Mouse (Mus musculus): ENCODE measurements around the gene Hoxa6. TPM values are rescaled to one million over a fixed set of nuclear protein-coding genes. Genes with fewer than 3 reads are reported as not detected.

The Hoxa6 gene
- polyA plus RNA-seq, 1 experiment from 2014 or later = not detected

DNA sequence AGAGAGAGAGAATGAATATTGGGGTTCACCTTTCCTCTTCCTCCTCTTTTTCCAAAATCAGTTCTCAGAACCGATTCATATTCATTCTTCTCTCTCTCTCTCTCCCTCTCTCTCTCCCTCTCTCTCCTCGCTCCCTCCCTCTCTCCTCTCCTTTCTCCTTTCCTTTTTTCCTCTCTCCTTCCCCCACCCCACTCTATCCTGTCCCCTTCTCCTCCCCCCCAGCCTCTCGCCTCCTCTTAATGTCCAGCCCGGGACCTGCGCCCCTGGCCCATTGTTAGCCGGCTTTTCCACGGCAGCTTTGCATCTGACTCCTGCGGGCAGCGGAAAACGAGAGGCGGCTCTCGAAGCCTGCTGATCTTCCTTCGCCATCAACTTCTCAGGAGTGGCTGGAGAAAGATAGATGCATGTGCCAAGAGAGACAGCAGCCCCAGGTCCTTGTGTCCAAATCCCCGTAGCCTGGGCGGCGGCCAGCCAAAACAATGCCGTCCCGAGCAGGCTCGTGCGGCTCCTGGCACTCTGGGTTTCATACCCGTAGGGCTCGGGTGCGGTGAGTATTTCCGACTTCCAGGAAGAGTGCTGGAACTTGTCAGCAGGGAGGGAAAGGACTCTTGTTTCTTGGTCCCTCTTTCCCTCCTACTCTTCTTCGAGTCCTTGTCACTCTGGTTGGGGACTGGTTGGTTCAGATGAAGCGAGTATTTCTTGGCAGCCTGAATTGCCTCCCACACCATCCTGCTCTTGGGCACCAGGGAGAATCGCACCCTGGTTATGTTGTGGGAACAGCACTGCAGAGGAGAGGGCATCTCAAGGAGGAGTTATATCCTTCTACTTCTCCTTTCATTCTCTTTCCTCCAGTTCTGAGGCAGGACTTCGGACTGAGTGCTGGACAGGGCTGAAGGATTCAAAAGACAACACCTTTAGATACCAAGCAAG, 42.8 kb downstream of the Hoxa6 start:
- no peak for ATAC-seq (replicated peaks; ENCODE audit: low FRiP score)
- Histone ChIP-seq H3K4me3 (ENCODE audit: low read depth, low read length) (no peak overlapping the region), H3K9ac (ENCODE audit: low read length) (no peak overlapping the region), H3K36me3 (ENCODE audit: control insufficient read depth, insufficient read depth, low read length) (no peaks in the 10 kb centered on the region), H3K4me2 (ENCODE audit: low read depth, low read length, severe bottlenecking) (no peak overlapping the region), H3K27ac (ENCODE audit: low read depth, low read length) (no peak overlapping the region), H3K4me1 (replicated peaks; ENCODE audit: control insufficient read depth, insufficient read depth, low read length) (peaks cover 2% of the 10 kb centered on the region; the same call in 1 of the 2 replicates), H3K27me3 (ENCODE audit: control insufficient read depth, insufficient read depth, low read length) (peaks cover 93% of the 10 kb centered on the region), H3K9me3 (ENCODE audit: control insufficient read depth, low read length) (no peaks in the 10 kb centered on the region)
- DNase-seq (ENCODE audit: low spot score) = peak; percentile 55
- WGBS = under 1% methylated on average over 28 of the region's 28 CpGs

DNA sequence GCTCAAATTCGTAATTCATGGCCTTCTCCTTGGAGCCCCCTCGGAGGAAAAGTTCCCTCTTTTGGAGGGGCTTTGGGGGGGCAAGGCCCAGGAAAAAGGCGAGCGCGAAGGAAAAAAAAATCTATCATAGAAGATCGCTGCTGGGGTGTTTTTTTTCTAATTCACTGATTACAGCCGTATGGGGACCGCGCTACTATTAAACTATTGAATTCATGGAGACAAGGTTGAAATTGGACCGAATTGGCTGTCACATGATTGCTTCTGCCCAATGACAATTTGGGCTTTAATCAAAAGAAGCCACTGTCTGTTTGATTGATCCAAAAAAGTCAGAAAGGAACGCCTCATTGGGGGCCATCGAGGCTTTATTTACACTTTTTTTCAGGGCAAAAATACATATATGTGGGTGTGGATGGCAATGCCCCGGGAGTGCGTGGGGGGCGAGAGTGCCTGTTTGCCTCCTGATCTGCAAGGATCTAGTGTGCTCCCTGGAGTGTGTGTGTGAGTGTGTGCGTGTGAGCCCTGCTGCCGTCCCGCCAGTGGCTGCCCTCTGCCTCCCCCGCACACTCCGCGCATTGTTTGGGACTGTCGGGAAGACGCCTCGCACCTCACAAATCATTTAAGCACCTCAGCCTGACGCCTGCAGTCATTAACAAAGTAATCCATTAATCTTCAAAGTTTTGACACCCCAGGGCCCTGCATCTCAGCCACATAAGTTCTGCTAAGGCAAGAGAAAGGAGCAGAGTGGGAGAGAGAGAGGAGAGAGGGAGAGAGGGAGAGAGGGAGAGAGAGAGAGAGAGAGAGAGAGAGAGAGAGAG, 43.7 kb downstream of the Hoxa6 start, which contains the start of gene Hoxa2:
TSS of gene Hoxa2 (minus strand) at position 206 of the 815 bp plus-strand sequence.
- H3K27me3 ChIP-seq (ENCODE audit: control insufficient read depth, insufficient read depth, low read length) = peaks cover 93% of the 10 kb centered on the region
- no peak within 1 kb of the TSS for H3K27ac ChIP-seq (ENCODE audit: low read depth, low read length)
- no peak within 1 kb of the TSS for H3K4me3 ChIP-seq (ENCODE audit: low read depth, low read length)
- no peaks in the 10 kb centered on the region for H3K36me3 ChIP-seq (ENCODE audit: control insufficient read depth, insufficient read depth, low read length)
- DNase-seq (ENCODE audit: low spot score) = peak; percentile 56
- no peaks in the 10 kb centered on the region for H3K9me3 ChIP-seq (ENCODE audit: control insufficient read depth, low read length)
- 0% methylated on average over 25 of the region's 25 CpGs for WGBS
- no peak within 1 kb of the TSS for H3K4me2 ChIP-seq (ENCODE audit: low read depth, low read length, severe bottlenecking)
- H3K4me1 ChIP-seq (replicated peaks; ENCODE audit: control insufficient read depth, insufficient read depth, low read length) = peaks cover 2% of the 10 kb centered on the region; the same call in 1 of the 2 replicates
- ATAC-seq (replicated peaks; ENCODE audit: low FRiP score) = no peak
- no peak within 1 kb of the TSS for H3K9ac ChIP-seq (ENCODE audit: low read length)

- H3K27ac ChIP-seq (ENCODE audit: low read depth, low read length) = no peak overlapping the region
- no peaks in the 10 kb centered on the region for H3K9me3 ChIP-seq (ENCODE audit: control insufficient read depth, low read length)
- peaks cover 95% of the 10 kb centered on the region for H3K27me3 ChIP-seq (ENCODE audit: control insufficient read depth, insufficient read depth, low read length)
- WGBS = under 1% methylated on average over 39 of the region's 39 CpGs
- H3K9ac ChIP-seq (ENCODE audit: low read length) = no peak overlapping the region
- no peaks in the 10 kb centered on the region for H3K36me3 ChIP-seq (ENCODE audit: control insufficient read depth, insufficient read depth, low read length)
- H3K4me3 ChIP-seq (ENCODE audit: low read depth, low read length) = no peak overlapping the region
- peaks cover 2% of the 10 kb centered on the region; the same call in 1 of the 2 replicates for H3K4me1 ChIP-seq (replicated peaks; ENCODE audit: control insufficient read depth, insufficient read depth, low read length)
- H3K4me2 ChIP-seq (ENCODE audit: low read depth, low read length, severe bottlenecking) = no peak overlapping the region
- DNase-seq (ENCODE audit: low spot score) = peak; percentile 72
- ATAC-seq (replicated peaks; ENCODE audit: low FRiP score) = no peak
Measured at GRCm38 (mm10) chr6:52164051-52164625, 44.4 kb downstream of the Hoxa6 start.

- Histone ChIP-seq H3K9ac (ENCODE audit: low read length) (no peak overlapping the region), H3K4me2 (ENCODE audit: low read depth, low read length, severe bottlenecking) (no peak overlapping the region), H3K4me1 (replicated peaks; ENCODE audit: control insufficient read depth, insufficient read depth, low read length) (peaks cover 8% of the 10 kb centered on the region), H3K36me3 (ENCODE audit: control insufficient read depth, insufficient read depth, low read length) (no peaks in the 10 kb centered on the region), H3K27ac (ENCODE audit: low read depth, low read length) (no peak overlapping the region), H3K9me3 (ENCODE audit: control insufficient read depth, low read length) (no peaks in the 10 kb centered on the region), H3K27me3 (ENCODE audit: control insufficient read depth, insufficient read depth, low read length) (peaks cover 96% of the 10 kb centered on the region), H3K4me3 (ENCODE audit: low read depth, low read length) (no peak overlapping the region)
- 1% methylated on average over 17 of the region's 17 CpGs for WGBS
- DNase-seq (ENCODE audit: low spot score) (peak; percentile 65), ATAC-seq (replicated peaks; ENCODE audit: low FRiP score) (no peak)
Measured at GRCm38 (mm10) chr6:52163366-52164031, 45.0 kb downstream of the Hoxa6 start.

- DNase-seq (ENCODE audit: low spot score) = peak; percentile 60
Measured at GRCm38 (mm10) chr6:52162611-52163365, 45.7 kb downstream of the Hoxa6 start.

GRCm38 (mm10) chr6:52162093-52162380, 46.5 kb downstream of the Hoxa6 start:
- no peak overlapping the region for H3K9ac ChIP-seq (ENCODE audit: low read length)
- DNase-seq (ENCODE audit: low spot score) (no peak), ATAC-seq (replicated peaks; ENCODE audit: low FRiP score) (no peak)
- no peaks in the 10 kb centered on the region for H3K36me3 ChIP-seq (ENCODE audit: control insufficient read depth, insufficient read depth, low read length)
- H3K4me3 ChIP-seq (ENCODE audit: low read depth, low read length) = no peak overlapping the region
- H3K27me3 ChIP-seq (ENCODE audit: control insufficient read depth, insufficient read depth, low read length) = peaks cover 96% of the 10 kb centered on the region
- no peak overlapping the region for H3K27ac ChIP-seq (ENCODE audit: low read depth, low read length)
- H3K4me2 ChIP-seq (ENCODE audit: low read depth, low read length, severe bottlenecking) = no peak overlapping the region
- H3K9me3 ChIP-seq (ENCODE audit: control insufficient read depth, low read length) = no peaks in the 10 kb centered on the region
- 0% methylated on average over 1 of the region's 1 CpGs for WGBS
- peaks cover 9% of the 10 kb centered on the region for H3K4me1 ChIP-seq (replicated peaks; ENCODE audit: control insufficient read depth, insufficient read depth, low read length)

More at GRCm38 (mm10) chr6:52162611-52163365, 45.7 kb downstream of the Hoxa6 start:
- H3K4me2 ChIP-seq (ENCODE audit: low read depth, low read length, severe bottlenecking) = no peak overlapping the region
- no peak overlapping the region for H3K27ac ChIP-seq (ENCODE audit: low read depth, low read length)
- H3K9ac ChIP-seq (ENCODE audit: low read length) = no peak overlapping the region
- no peak for ATAC-seq (replicated peaks; ENCODE audit: low FRiP score)
- H3K4me1 ChIP-seq (replicated peaks; ENCODE audit: control insufficient read depth, insufficient read depth, low read length) = peaks cover 9% of the 10 kb centered on the region
- WGBS = under 1% methylated on average over 14 of the region's 14 CpGs
- H3K27me3 ChIP-seq (ENCODE audit: control insufficient read depth, insufficient read depth, low read length) = peaks cover 96% of the 10 kb centered on the region
- no peaks in the 10 kb centered on the region for H3K36me3 ChIP-seq (ENCODE audit: control insufficient read depth, insufficient read depth, low read length)
- no peak overlapping the region for H3K4me3 ChIP-seq (ENCODE audit: low read depth, low read length)
- H3K9me3 ChIP-seq (ENCODE audit: control insufficient read depth, low read length) = no peaks in the 10 kb centered on the region

- Histone ChIP-seq H3K9ac (ENCODE audit: low read length) (no peak overlapping the region), H3K36me3 (ENCODE audit: control insufficient read depth, insufficient read depth, low read length) (no peaks in the 10 kb centered on the region), H3K27ac (ENCODE audit: low read depth, low read length) (no peak overlapping the region), H3K4me3 (ENCODE audit: low read depth, low read length) (no peak overlapping the region), H3K4me1 (replicated peaks; ENCODE audit: control insufficient read depth, insufficient read depth, low read length) (peaks cover 9% of the 10 kb centered on the region), H3K9me3 (ENCODE audit: control insufficient read depth, low read length) (no peaks in the 10 kb centered on the region), H3K27me3 (ENCODE audit: control insufficient read depth, insufficient read depth, low read length) (peaks cover 96% of the 10 kb centered on the region), H3K4me2 (ENCODE audit: low read depth, low read length, severe bottlenecking) (no peak overlapping the region)
- ATAC-seq (replicated peaks; ENCODE audit: low FRiP score) = no peak
- peak; percentile 52 for DNase-seq (ENCODE audit: low spot score)
- 1% methylated on average over 8 of the region's 8 CpGs for WGBS
Measured at GRCm38 (mm10) chr6:52161336-52162092, 47.0 kb downstream of the Hoxa6 start.
